Mouse (Mus musculus) midbrain, embryonic 14.5 days (tissue): ENCODE results near the gene Epb41l5. TPM values are rescaled to one million over a fixed set of nuclear protein-coding genes. Genes with fewer than 3 reads are reported as not detected.
A peak's percentile ranks its signal among the peaks of the same experiment; 100 is the strongest.

Source experiments
- ATAC-seq: fragments of 200-750 bp; cut with Nextera tagmentation; 2 replicates; pipeline ENCODE4 v1.8.0; 2017; ENCODE audit warnings: moderate number of reproducible peaks, moderate library complexity; ENCODE audit not compliant: low FRiP score, low TSS enrichment
- DNase-seq: peaks from one replicate; pipeline ENCODE4 v3.0.0-alpha.2; 2015
- H3K27ac ChIP-seq: fragments of 300-500 bp; sonication (generic); replicated peaks from 2 replicates; pipeline ENCODE4 v1.5.1; 2014; ENCODE audit warnings: mild to moderate bottlenecking, low read depth, low read length, moderate library complexity
- H3K27me3 ChIP-seq: fragments of 300-500 bp; sonication (generic); 2 replicates; pipeline ENCODE4 v1.6.1; 2014; ENCODE audit warnings: low read length, control low read depth, mixed read lengths; ENCODE audit not compliant: control insufficient read depth, insufficient read depth
- H3K36me3 ChIP-seq: fragments of 300-500 bp; sonication (generic); 2 replicates; pipeline ENCODE4 v1.6.1; 2014; ENCODE audit warnings: low read length, control low read depth; ENCODE audit not compliant: control insufficient read depth, insufficient read depth
- H3K4me1 ChIP-seq: fragments of 300-500 bp; sonication (generic); 2 replicates; pipeline ENCODE4 v1.6.1; 2014; ENCODE audit warnings: mild to moderate bottlenecking, antibody characterized with exemption, low read length, control low read depth; ENCODE audit not compliant: control insufficient read depth, insufficient read depth
- H3K4me2 ChIP-seq: fragments of 300-500 bp; sonication (generic); 2 replicates; pipeline ENCODE4 v1.6.1; 2014; ENCODE audit warnings: mild to moderate bottlenecking, low read length, moderate library complexity
- H3K4me3 ChIP-seq: fragments of 300-500 bp; sonication (generic); replicated peaks from 2 replicates; pipeline ENCODE4 v1.5.1; 2014; ENCODE audit warnings: low read depth, low read length
- H3K9ac ChIP-seq: fragments of 300-500 bp; sonication (generic); replicated peaks from 2 replicates; pipeline ENCODE4 v1.6.1; 2014; ENCODE audit warnings: mild to moderate bottlenecking, low read length, moderate library complexity
- H3K9me3 ChIP-seq: fragments of 300-500 bp; sonication (generic); 2 replicates; pipeline ENCODE4 v1.6.1; 2016; ENCODE audit warnings: low read length, control low read depth, mixed read lengths; ENCODE audit not compliant: control insufficient read depth
- WGBS: fragments of 180-500 bp; shearing (Covaris S2); extraction: QIAGEN DNeasy Blood & Tissue Kit; methylation state at CpG from one replicate; pipeline ENCODE4 v1.1.7; 2014; 5-methylcytosine and 5-hydroxymethylcytosine counted together
- polyA plus RNA-seq: library from polyadenylated mRNA; unstranded; fragments of >200 nt; fragmentation: Nextera tagmentation; extraction: Ambion mirVana; gene quantifications from 2 replicates; pipeline ENCODE4 v1.2.1, GENCODE M21; 2014

Gene Epb41l5
- polyA plus RNA-seq, 1 experiment from 2014 or later = 23.5 TPM

DNA sequence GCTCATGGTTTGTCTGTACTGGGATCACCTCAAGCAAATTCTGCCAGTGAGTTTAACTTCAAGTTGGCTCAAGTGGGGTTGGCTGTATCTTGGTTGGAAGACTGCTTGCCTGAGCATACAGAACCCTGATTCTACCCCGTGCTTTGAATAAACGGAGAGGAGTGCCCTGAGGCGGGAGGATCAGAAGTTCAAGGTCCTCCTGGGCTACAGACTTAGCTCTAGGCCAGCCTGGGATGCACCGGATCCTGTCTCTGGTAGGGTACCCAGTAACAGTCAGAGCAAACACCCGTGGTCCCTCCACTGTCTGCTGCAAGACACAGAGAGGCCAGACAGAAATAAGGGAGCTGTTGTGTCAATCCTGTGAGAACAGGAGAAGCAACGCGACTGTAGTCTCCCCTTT lies 127.1 kb downstream of the Epb41l5 start:
- 82% methylated on average over 7 of the region's 7 CpGs for WGBS
- H3K27ac ChIP-seq = no peak overlapping the region
- no peaks in the 10 kb centered on the region for H3K27me3 ChIP-seq
- H3K4me3 ChIP-seq = no peak overlapping the region
- peaks cover 20% of the 10 kb centered on the region for H3K4me1 ChIP-seq
- H3K9me3 ChIP-seq = no peaks in the 10 kb centered on the region
- no peak for DNase-seq
- no peak for ATAC-seq
- H3K36me3 ChIP-seq = no peaks in the 10 kb centered on the region
- H3K4me2 ChIP-seq = no peak overlapping the region
- no peak overlapping the region for H3K9ac ChIP-seq

DNA sequence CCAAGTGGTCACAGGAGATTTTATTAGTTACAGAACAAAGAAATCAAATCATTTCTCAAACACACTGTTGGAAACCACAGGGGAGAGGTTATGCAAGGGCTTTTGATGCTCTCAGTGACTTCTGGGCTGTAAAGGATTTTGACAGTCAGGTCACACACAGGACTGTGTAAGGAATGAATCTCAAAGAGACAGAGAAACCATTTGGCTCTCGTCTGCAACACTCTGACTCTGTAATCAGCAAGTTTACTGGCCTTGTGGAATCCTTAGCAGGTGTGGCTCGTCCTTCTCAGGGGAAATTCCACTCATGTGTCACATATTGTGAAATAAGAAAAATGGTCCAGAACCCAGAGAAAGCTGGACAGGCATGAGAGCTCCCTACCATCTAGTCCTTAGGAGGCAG lies 127.8 kb downstream of the Epb41l5 start:
- H3K9me3 ChIP-seq = no peaks in the 10 kb centered on the region
- DNase-seq = peak; percentile 45
- WGBS = 51% methylated on average over 2 of the region's 2 CpGs

DNA sequence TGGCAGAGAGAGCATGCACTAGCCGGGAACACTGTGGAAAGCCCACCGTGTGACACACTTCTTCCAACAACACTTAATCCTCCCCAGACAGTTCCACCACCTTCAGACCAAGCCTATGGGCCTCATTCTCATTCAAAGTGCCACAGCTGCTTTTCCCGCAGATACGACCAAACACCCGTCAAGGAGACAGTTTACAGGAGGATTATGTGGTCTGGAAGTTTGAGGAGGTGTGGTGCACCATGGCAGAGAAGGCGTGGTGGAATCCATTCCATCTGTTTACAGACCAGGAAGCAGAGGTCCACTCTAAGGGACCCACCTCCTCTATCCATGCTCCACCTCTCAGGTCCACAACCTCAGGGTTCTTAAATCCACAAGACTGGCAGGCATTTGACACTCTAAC lies 129.5 kb downstream of the Epb41l5 start:
- 69% methylated on average over 6 of the region's 6 CpGs for WGBS
- no peak overlapping the region for H3K9ac ChIP-seq
- no peaks in the 10 kb centered on the region for H3K27me3 ChIP-seq
- H3K27ac ChIP-seq = no peak overlapping the region
- DNase-seq = no peak
- no peak overlapping the region for H3K4me3 ChIP-seq
- H3K4me2 ChIP-seq = no peak overlapping the region
- ATAC-seq = no peak
- 0 out of 2 replicates have a peak, but pooled peaks cover 3% of the 10 kb centered on the region for H3K4me1 ChIP-seq
- no peaks in the 10 kb centered on the region for H3K36me3 ChIP-seq
- no peaks in the 10 kb centered on the region for H3K9me3 ChIP-seq

More for the DNA sequence above, 127.8 kb downstream of the Epb41l5 start:
- no peaks in the 10 kb centered on the region for H3K36me3 ChIP-seq
- ATAC-seq = no peak
- peaks cover 16% of the 10 kb centered on the region for H3K4me1 ChIP-seq
- no peak overlapping the region for H3K4me3 ChIP-seq
- H3K27ac ChIP-seq = 0 out of 2 replicates have a peak overlapping the region, but pooled peaks have one; percentile 20
- H3K4me2 ChIP-seq = no peak overlapping the region
- H3K27me3 ChIP-seq = no peaks in the 10 kb centered on the region
- H3K9ac ChIP-seq = no peak overlapping the region

DNA sequence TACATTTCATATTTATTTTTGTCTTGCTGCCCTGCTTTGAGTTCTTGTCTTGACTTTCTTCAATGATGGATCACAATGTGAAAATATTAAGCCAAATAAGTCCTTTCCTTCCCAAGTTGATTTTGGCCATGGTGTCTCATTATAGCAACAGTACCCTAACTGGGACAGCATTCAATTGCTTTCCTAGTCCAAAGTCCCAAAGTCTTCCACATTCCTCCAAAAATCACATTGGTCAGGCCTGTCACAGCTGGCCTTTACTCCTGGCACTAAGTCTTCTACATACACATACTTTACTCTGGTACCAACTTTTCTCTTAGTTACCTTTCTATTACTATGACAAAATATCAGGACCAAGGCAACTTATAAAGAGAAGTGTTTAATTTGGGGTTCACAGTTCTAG lies 130.0 kb downstream of the Epb41l5 start:
- no peaks in the 10 kb centered on the region for H3K36me3 ChIP-seq
- H3K9me3 ChIP-seq = no peaks in the 10 kb centered on the region
- no peaks in the 10 kb centered on the region for H3K27me3 ChIP-seq
- no peak for ATAC-seq
- DNase-seq = no peak
- no peak overlapping the region for H3K27ac ChIP-seq
- H3K4me3 ChIP-seq = no peak overlapping the region
- no peak overlapping the region for H3K4me2 ChIP-seq
- H3K4me1 ChIP-seq = 0 out of 2 replicates have a peak, but pooled peaks cover 3% of the 10 kb centered on the region
- no peak overlapping the region for H3K9ac ChIP-seq

DNA sequence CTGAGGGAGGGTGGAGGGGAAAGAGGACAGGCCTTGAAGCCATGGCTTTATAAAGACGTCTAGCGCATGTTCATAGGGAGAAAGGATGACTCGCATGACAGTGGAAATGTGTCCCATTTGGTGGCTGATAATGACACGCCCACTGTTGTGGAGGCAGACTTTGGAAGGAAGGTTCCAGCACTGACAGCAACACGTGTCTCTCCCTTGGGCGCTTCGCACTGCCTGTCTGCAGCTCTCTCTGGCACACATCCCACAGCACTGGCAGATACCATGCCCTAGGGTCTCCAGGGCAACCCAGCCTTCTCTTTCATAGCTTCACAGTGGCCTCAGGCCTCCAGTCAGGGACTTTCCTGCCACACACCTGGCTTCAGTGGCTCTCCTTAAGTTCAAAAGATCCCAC lies 130.7 kb downstream of the Epb41l5 start:
- Histone ChIP-seq H3K9ac (no peak overlapping the region), H3K27ac (no peak overlapping the region), H3K4me1 (0 out of 2 replicates have a peak, but pooled peaks cover 3% of the 10 kb centered on the region), H3K4me2 (no peak overlapping the region), H3K36me3 (no peaks in the 10 kb centered on the region), H3K27me3 (no peaks in the 10 kb centered on the region), H3K9me3 (no peaks in the 10 kb centered on the region), H3K4me3 (no peak overlapping the region)
- 77% methylated on average over 7 of the region's 7 CpGs for WGBS
- DNase-seq (peak; percentile 18), ATAC-seq (no peak)

DNA sequence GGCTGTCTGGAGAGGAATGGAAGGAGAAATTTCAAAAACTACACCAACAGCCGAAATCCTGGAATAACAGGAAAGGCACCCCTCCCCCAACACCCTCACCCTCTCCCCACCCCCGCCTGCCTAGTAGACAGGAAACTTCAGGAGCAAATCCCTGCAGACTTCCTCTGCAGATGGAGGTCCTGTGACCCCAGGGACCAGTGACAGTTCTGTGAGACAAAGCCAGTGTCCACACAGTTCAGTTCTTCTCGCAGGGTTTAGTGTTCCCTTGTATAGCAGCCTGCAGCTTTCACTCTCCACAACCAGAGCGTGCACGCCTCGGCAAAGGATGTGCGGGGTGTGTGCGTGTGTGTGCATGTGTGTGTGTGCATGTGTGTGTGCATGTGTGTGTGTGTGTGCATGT lies 137.9 kb downstream of the Epb41l5 start:
- WGBS = 69% methylated on average over 8 of the region's 8 CpGs
- Histone ChIP-seq H3K27me3 (no peaks in the 10 kb centered on the region; the same call in 1 of the 2 replicates), H3K36me3 (no peaks in the 10 kb centered on the region)

DNA sequence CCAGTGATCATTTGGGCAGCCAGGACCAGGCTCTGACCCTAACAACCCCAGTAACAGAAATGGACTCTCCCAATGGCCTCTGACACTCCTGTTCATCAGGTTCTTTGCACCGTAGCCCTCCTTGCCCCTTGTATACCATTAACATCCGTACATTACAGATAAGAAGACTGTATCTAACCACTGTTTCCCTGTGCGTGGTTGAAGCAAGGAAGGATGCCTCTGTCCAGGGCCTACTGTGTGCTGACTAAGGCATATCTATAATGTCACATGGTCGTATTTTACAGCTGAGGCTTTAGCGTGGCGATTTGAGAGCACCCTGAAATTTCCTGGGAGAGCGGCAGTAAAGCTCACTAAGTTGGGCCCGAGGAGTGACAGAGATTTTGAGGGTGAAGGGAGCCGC lies 138.4 kb downstream of the Epb41l5 start:
- ATAC-seq (no peak), DNase-seq (no peak)
- WGBS = 78% methylated on average over 9 of the region's 9 CpGs
- Histone ChIP-seq H3K4me2 (no peak overlapping the region), H3K27ac (no peak overlapping the region), H3K4me3 (no peak overlapping the region), H3K4me1 (no peaks in the 10 kb centered on the region), H3K9ac (no peak overlapping the region), H3K9me3 (no peaks in the 10 kb centered on the region), H3K27me3 (no peaks in the 10 kb centered on the region; the same call in 1 of the 2 replicates), H3K36me3 (no peaks in the 10 kb centered on the region)

More for the DNA sequence above, 137.9 kb downstream of the Epb41l5 start:
- DNase-seq (no peak), ATAC-seq (no peak)
- no peak overlapping the region for H3K9ac ChIP-seq
- no peak overlapping the region for H3K27ac ChIP-seq
- no peaks in the 10 kb centered on the region for H3K4me1 ChIP-seq
- H3K4me3 ChIP-seq = no peak overlapping the region
- H3K9me3 ChIP-seq = no peaks in the 10 kb centered on the region
- H3K4me2 ChIP-seq = no peak overlapping the region

DNA sequence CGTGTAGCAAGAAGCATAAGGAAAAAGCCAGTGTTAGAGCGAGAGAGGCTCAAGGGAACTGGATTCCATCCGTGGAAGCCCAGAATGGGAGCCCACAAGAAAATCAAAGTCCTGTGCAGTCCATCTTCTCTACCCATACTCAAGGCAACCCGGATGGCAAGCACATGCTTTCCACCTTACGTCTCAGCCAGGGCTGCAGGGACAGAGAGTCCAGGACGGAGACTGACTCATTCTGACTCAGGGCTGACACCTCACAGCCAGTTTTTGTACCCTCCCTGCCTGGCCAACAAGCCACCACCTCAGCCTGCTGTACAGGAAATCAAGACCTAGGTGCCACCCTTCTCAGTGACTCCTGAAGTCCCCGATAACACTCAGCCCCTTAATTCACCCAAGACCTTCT lies 139.3 kb downstream of the Epb41l5 start:
- no peak overlapping the region for H3K4me2 ChIP-seq
- peaks cover 5% of the 10 kb centered on the region; the same call in 1 of the 2 replicates for H3K4me1 ChIP-seq
- H3K4me3 ChIP-seq = no peak overlapping the region
- 76% methylated on average over 7 of the region's 7 CpGs for WGBS
- no peak for DNase-seq
- H3K36me3 ChIP-seq = no peaks in the 10 kb centered on the region
- H3K9ac ChIP-seq = no peak overlapping the region
- H3K27ac ChIP-seq = no peak overlapping the region
- H3K9me3 ChIP-seq = no peaks in the 10 kb centered on the region
- ATAC-seq = no peak
- H3K27me3 ChIP-seq = no peaks in the 10 kb centered on the region; the same call in 1 of the 2 replicates

DNA sequence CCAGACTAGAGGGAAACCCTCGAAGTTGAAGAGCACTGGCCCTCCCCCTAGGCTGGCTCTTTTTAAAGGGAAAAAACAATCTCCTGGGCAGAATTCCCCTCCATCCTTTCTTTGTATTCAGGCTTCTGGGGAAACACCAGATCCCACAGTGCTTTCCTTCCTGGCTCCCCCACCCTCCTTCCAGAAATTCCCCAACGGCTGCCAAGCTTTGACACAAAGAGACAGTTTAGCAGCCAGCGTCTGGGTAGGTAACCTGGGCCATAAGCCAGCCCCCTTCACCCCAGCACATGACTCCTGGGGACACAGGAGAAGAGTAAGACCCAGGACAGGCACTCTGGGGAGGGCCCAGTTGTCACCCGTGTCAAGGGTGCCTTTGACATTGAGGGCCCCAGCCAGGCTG lies 140.3 kb downstream of the Epb41l5 start:
- H3K36me3 ChIP-seq = no peaks in the 10 kb centered on the region
- H3K27ac ChIP-seq = no peak overlapping the region
- DNase-seq = peak; percentile 26
- H3K9me3 ChIP-seq = no peaks in the 10 kb centered on the region
- no peak overlapping the region for H3K4me3 ChIP-seq
- no peak overlapping the region for H3K4me2 ChIP-seq
- H3K9ac ChIP-seq = no peak overlapping the region
- WGBS = 34% methylated on average over 4 of the region's 4 CpGs
- no peak for ATAC-seq
- peaks cover 11% of the 10 kb centered on the region for H3K4me1 ChIP-seq
- H3K27me3 ChIP-seq = no peaks in the 10 kb centered on the region; the same call in 1 of the 2 replicates
